Mouse (Mus musculus): ENCODE results near the gene 1600002K03Rik. TPM values are rescaled to one million over a fixed set of nuclear protein-coding genes. Genes with fewer than 3 reads are reported as not detected.

The 1600002K03Rik gene
- polyA plus RNA-seq, 1 experiment from 2014 or later: 9.7 TPM

DNA sequence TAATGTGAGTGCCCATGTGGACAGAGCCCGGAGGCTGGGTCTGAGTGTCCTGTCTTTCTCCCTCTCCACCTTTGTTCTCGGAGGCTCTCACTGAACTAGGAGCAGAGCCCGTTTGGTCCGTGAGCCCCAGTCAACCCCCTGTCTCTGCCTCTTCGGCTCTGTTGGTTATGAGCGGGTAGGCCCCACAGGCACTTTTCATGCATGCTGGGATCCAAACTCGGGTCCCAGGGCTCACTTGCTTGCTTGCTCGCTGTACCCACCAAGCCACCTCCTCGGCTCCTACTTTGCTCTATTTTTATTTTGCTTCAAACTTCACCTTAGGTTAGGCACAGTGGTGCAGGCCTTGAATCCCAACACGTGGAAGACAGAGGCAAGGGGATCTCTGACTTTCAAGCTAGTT lies 15.0 kb downstream of the 1600002K03Rik start:
- no peak overlapping the region for H3K4me2 ChIP-seq (replicated peaks)
- 91% methylated on average over 10 of the region's 10 CpGs for WGBS
- peaks cover 25% of the 10 kb centered on the region for H3K4me1 ChIP-seq
- H3K9ac ChIP-seq: no peak overlapping the region
- ATAC-seq (ENCODE audit: low FRiP score, low read depth): no peak
- H3K27me3 ChIP-seq: peaks cover 49% of the 10 kb centered on the region
- H3K9me3 ChIP-seq: no peaks in the 10 kb centered on the region
- H3K36me3 ChIP-seq: peaks cover 40% of the 10 kb centered on the region
- no peak overlapping the region for H3K4me3 ChIP-seq
- no peak overlapping the region for H3K27ac ChIP-seq

- no peak overlapping the region for H3K9ac ChIP-seq
- 75% methylated on average over 15 of the region's 15 CpGs for WGBS
- H3K9me3 ChIP-seq: no peaks in the 10 kb centered on the region
- no peak for ATAC-seq (ENCODE audit: low FRiP score, low read depth)
- H3K27me3 ChIP-seq: peaks cover 50% of the 10 kb centered on the region
- no peak overlapping the region for H3K4me3 ChIP-seq
- H3K4me1 ChIP-seq: peaks cover 25% of the 10 kb centered on the region
- H3K27ac ChIP-seq: no peak overlapping the region
- no peak overlapping the region for H3K4me2 ChIP-seq (replicated peaks)
- H3K36me3 ChIP-seq: peaks cover 34% of the 10 kb centered on the region
Measured at GRCm38 (mm10) chr10:80188453-80189024, 15.8 kb downstream of the 1600002K03Rik start.

DNA sequence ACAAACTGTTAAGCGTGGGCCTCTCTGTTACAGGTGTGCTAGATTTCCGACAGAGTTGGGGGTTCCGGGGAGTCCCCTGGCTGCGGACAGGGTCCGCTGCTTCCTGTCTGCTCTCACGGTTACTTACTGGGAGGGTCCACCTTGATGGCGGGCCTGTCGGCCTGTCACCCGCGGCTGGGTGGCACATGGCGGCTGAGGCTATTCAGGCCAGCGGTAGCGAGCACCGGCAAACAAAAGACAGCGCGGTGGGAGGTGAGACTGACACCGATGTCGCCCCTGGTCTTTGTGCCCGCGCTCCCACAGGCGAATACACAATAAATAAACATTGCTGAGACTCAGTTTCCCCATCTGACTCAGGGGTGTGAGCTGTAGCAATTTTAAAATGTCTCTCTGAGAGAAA lies 17.3 kb downstream of the 1600002K03Rik start:
- Histone ChIP-seq H3K27me3 (peaks cover 50% of the 10 kb centered on the region), H3K9ac (peak overlapping the region; percentile 68), H3K9me3 (no peaks in the 10 kb centered on the region), H3K36me3 (peaks cover 28% of the 10 kb centered on the region), H3K4me3 (peak overlapping the region; percentile 48), H3K4me2 (replicated peaks) (peak overlapping the region; percentile 72), H3K4me1 (peaks cover 25% of the 10 kb centered on the region), H3K27ac (no peak overlapping the region)
- ATAC-seq (ENCODE audit: low FRiP score, low read depth): no peak
- 8% methylated on average over 21 of the region's 21 CpGs for WGBS

GRCm38 (mm10) chr10:80190491-80191051 lies 17.8 kb downstream of the 1600002K03Rik start:
- Histone ChIP-seq H3K4me3 (peak overlapping the region; percentile 48), H3K4me1 (peaks cover 21% of the 10 kb centered on the region), H3K9ac (peak overlapping the region; percentile 68), H3K27me3 (peaks cover 50% of the 10 kb centered on the region), H3K9me3 (no peaks in the 10 kb centered on the region), H3K36me3 (peaks cover 28% of the 10 kb centered on the region), H3K27ac (no peak overlapping the region), H3K4me2 (replicated peaks) (peak overlapping the region; percentile 72)
- under 1% methylated on average over 46 of the region's 48 CpGs for WGBS
- ATAC-seq (ENCODE audit: low FRiP score, low read depth): no peak

DNA sequence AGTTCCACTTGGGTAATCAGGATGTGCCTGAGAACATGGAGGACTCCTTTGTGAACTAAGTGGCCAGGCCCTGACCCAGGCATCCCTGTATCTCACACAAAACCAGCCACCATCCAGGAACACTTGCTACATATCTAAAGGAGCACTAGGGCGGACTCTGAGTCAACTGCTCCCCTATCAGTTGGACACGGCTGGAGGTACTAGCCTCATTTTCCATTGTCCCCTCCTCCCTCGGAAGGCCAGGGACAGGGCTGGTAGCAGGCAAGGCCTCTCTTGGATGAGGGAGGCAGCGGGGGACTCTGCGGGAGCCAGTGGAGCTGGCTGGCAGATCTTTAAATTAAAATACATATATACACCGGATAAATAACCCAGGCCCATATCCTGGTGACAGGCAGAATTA lies 21.2 kb downstream of the 1600002K03Rik start:
- H3K4me1 ChIP-seq: peaks cover 14% of the 10 kb centered on the region
- H3K27me3 ChIP-seq: peaks cover 38% of the 10 kb centered on the region
- no peaks in the 10 kb centered on the region for H3K9me3 ChIP-seq
- 82% methylated on average over 6 of the region's 6 CpGs for WGBS
- no peak overlapping the region for H3K9ac ChIP-seq
- peaks cover 3% of the 10 kb centered on the region for H3K36me3 ChIP-seq
- H3K27ac ChIP-seq: no peak overlapping the region
- H3K4me3 ChIP-seq: no peak overlapping the region
- no peak overlapping the region for H3K4me2 ChIP-seq (replicated peaks)
- no peak for ATAC-seq (ENCODE audit: low FRiP score, low read depth)

DNA sequence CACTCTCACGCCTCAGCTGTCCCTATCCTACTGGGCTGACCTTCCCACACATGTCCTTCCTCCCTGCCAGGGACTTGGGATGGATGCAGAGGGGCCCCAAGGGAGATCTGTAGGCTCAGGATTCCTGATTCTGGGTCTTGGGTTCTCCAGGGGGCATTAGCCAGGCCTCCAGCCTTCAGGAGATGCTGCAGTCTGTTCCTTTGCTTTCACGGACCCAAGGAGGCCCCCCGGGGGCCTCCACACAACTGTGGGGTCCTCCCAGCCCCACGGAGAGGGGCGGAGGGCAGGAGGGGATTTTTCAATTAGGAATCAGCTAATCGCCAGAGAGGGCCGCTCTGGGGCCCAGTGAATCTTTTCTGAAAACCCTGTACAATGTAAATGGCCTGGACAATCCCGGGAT lies 21.7 kb downstream of the 1600002K03Rik start:
- Histone ChIP-seq H3K9ac (peak overlapping the region; percentile 48), H3K27me3 (peaks cover 34% of the 10 kb centered on the region), H3K9me3 (no peaks in the 10 kb centered on the region), H3K4me2 (replicated peaks) (no peak overlapping the region), H3K36me3 (no peaks in the 10 kb centered on the region), H3K4me3 (no peak overlapping the region), H3K27ac (no peak overlapping the region), H3K4me1 (peaks cover 16% of the 10 kb centered on the region)
- ATAC-seq (ENCODE audit: low FRiP score, low read depth): no peak
- WGBS: 60% methylated on average over 8 of the region's 8 CpGs

- peaks cover 17% of the 10 kb centered on the region for H3K27me3 ChIP-seq
- no peaks in the 10 kb centered on the region for H3K9me3 ChIP-seq
- WGBS: 95% methylated on average over 1 of the region's 1 CpGs
- H3K9ac ChIP-seq: no peak overlapping the region
- H3K4me2 ChIP-seq (replicated peaks): no peak overlapping the region
- H3K27ac ChIP-seq: no peak overlapping the region
- 0 out of 2 replicates have a peak, but pooled peaks cover 4% of the 10 kb centered on the region for H3K4me1 ChIP-seq
- no peak overlapping the region for H3K4me3 ChIP-seq
- no peak for ATAC-seq (ENCODE audit: low FRiP score, low read depth)
- no peaks in the 10 kb centered on the region for H3K36me3 ChIP-seq
Measured at GRCm38 (mm10) chr10:80196167-80196566, 23.4 kb downstream of the 1600002K03Rik start.

- Histone ChIP-seq H3K4me2 (replicated peaks) (no peak overlapping the region), H3K36me3 (no peaks in the 10 kb centered on the region), H3K27me3 (peaks cover 9% of the 10 kb centered on the region), H3K9ac (no peak overlapping the region), H3K4me1 (0 out of 2 replicates have a peak, but pooled peaks cover 4% of the 10 kb centered on the region), H3K4me3 (no peak overlapping the region), H3K9me3 (no peaks in the 10 kb centered on the region), H3K27ac (no peak overlapping the region)
- no peak for ATAC-seq (ENCODE audit: low FRiP score, low read depth)
- 77% methylated on average over 33 of the region's 33 CpGs for WGBS
Measured at GRCm38 (mm10) chr10:80196778-80197581, 24.2 kb downstream of the 1600002K03Rik start.

GRCm38 (mm10) chr10:80199440-80200008 lies 26.8 kb downstream of the 1600002K03Rik start:
- no peaks in the 10 kb centered on the region for H3K36me3 ChIP-seq
- no peaks in the 10 kb centered on the region for H3K9me3 ChIP-seq
- no peak overlapping the region for H3K27ac ChIP-seq
- H3K4me3 ChIP-seq: no peak overlapping the region
- H3K4me1 ChIP-seq: 0 out of 2 replicates have a peak, but pooled peaks cover 4% of the 10 kb centered on the region
- H3K4me2 ChIP-seq (replicated peaks): no peak overlapping the region
- no peaks in the 10 kb centered on the region for H3K27me3 ChIP-seq
- ATAC-seq (ENCODE audit: low FRiP score, low read depth): peak; percentile 83
- 62% methylated on average over 3 of the region's 3 CpGs for WGBS
- no peak overlapping the region for H3K9ac ChIP-seq

DNA sequence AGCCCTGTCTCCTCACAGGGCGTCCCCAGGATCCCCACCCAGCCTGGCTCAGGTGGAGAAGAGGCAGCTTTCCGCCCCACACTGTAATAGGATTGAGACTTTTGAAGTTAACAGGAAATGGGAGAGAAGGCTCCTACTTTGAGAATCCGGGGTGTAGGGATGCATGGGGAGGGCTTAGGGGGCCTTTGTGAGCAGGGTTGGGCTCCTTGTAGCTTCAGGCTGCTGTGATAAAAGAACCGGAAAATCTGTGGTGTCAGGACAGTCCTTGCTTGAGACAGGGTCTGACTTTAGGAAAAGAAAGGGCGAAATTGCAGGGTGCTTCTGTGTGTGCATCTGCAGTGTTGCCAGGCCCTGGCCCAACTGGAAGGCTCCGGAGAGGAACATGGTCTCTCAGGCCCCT lies 27.7 kb downstream of the 1600002K03Rik start:
- no peak overlapping the region for H3K4me3 ChIP-seq
- no peaks in the 10 kb centered on the region for H3K36me3 ChIP-seq
- 77% methylated on average over 6 of the region's 6 CpGs for WGBS
- H3K9ac ChIP-seq: no peak overlapping the region
- no peaks in the 10 kb centered on the region for H3K27me3 ChIP-seq
- no peak for ATAC-seq (ENCODE audit: low FRiP score, low read depth)
- H3K27ac ChIP-seq: no peak overlapping the region
- H3K9me3 ChIP-seq: no peaks in the 10 kb centered on the region
- H3K4me1 ChIP-seq: 0 out of 2 replicates have a peak, but pooled peaks cover 4% of the 10 kb centered on the region
- H3K4me2 ChIP-seq (replicated peaks): no peak overlapping the region

DNA sequence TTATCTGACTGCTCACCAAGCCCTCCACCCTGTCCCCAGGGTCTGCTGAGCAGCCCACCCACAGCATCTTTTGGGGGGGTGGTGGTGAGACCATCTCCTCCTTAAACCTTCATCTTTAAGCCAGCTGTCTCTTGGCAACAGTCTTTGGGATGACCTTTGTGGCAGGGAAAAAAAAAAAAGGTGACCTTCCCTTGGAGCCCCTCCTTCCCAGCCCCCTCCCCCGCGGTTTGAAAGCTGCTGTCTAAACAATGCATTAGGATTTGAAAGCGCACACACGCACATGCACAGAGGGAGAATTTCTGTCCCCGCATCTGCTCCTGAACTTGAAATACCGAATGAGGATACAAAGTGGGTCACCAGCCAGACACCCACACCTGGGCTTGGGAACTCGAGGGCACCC lies 31.3 kb downstream of the 1600002K03Rik start:
- H3K4me3 ChIP-seq: no peak overlapping the region
- H3K27ac ChIP-seq: no peak overlapping the region
- no peaks in the 10 kb centered on the region for H3K36me3 ChIP-seq
- H3K4me2 ChIP-seq (replicated peaks): no peak overlapping the region
- H3K4me1 ChIP-seq: peaks cover 9% of the 10 kb centered on the region
- no peak for ATAC-seq (ENCODE audit: low FRiP score, low read depth)
- H3K9ac ChIP-seq: no peak overlapping the region
- peaks cover 10% of the 10 kb centered on the region for H3K27me3 ChIP-seq
- no peaks in the 10 kb centered on the region for H3K9me3 ChIP-seq
- 45% methylated on average over 7 of the region's 7 CpGs for WGBS

DNA sequence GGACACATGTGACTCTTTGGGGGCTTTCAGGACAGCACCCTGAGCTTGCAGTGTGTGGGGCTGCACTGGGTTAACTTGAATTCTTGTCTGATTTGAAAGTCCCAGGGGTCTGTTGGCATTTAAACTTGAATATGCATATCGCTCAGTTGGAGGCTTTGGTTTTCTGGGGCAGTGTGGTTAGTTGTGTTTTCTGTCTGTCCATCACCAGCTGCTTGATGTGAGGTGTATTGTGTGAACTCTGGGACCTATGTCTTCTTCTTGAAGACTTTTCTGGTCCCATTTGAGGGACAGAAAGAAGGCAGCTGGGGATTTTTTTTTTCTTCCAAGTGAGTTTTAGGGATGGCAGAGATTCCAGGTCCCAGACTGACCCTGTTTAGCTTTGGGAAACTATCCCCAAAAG lies 34.5 kb downstream of the 1600002K03Rik start:
- H3K4me2 ChIP-seq (replicated peaks): no peak overlapping the region
- peaks cover 7% of the 10 kb centered on the region for H3K4me1 ChIP-seq
- no peak overlapping the region for H3K27ac ChIP-seq
- H3K4me3 ChIP-seq: no peak overlapping the region
- 69% methylated on average over 1 of the region's 1 CpGs for WGBS
- ATAC-seq (ENCODE audit: low FRiP score, low read depth): no peak
- no peaks in the 10 kb centered on the region for H3K36me3 ChIP-seq
- no peak overlapping the region for H3K9ac ChIP-seq
- peaks cover 14% of the 10 kb centered on the region for H3K27me3 ChIP-seq
- no peaks in the 10 kb centered on the region for H3K9me3 ChIP-seq

Data from limb, embryonic 13.5 days (tissue).